Mouse (Mus musculus): Measurements from ENCODE around the gene Gtpbp2. TPM values are rescaled to one million over a fixed set of nuclear protein-coding genes. Genes with fewer than 3 reads are reported as not detected.

The Gtpbp2 gene
- polyA plus RNA-seq, 1 experiment from 2014 or later = 44.9 TPM

DNA sequence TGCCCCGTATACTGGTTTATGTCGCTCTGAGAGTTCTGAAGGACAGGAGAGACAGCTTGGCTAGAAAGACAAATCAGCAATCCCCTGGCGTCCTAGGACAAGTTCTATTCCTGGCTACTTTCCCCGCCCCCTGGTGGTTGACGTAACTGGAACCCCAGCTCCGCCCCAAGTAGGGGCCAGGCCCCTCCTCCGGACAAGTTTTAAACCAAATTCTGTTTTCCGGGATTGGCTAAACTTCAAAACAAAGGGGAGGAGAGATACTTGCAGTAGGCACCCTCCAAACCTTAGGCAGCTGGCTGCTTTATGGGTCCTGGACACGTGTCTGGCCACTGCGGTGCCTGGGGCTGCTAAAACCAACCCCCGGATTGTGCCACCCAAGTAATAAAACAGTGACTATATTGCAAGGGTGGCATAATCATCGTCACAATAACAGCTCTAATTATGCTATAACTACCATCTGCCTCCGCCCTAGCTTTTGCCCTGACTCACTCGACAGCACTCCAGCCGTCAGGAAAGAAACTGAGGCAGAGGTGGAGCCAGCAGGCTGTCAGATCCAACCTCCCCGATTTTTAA is 656 bp upstream of the Gtpbp2 start:
- H3K27ac ChIP-seq = peak overlapping the region; percentile 80
- no peaks in the 10 kb centered on the region for H3K27me3 ChIP-seq
- 0% methylated on average over 16 of the region's 16 CpGs for WGBS
- H3K9ac ChIP-seq = peak overlapping the region; percentile 56
- peak; percentile 69 for ATAC-seq (ENCODE audit: low FRiP score)
- peaks cover 27% of the 10 kb centered on the region for H3K4me1 ChIP-seq (replicated peaks)
- peaks cover 20% of the 10 kb centered on the region for H3K36me3 ChIP-seq
- H3K4me3 ChIP-seq = peak overlapping the region; percentile 78
- peak overlapping the region; percentile 78 for H3K4me2 ChIP-seq
- H3K9me3 ChIP-seq = no peaks in the 10 kb centered on the region

DNA sequence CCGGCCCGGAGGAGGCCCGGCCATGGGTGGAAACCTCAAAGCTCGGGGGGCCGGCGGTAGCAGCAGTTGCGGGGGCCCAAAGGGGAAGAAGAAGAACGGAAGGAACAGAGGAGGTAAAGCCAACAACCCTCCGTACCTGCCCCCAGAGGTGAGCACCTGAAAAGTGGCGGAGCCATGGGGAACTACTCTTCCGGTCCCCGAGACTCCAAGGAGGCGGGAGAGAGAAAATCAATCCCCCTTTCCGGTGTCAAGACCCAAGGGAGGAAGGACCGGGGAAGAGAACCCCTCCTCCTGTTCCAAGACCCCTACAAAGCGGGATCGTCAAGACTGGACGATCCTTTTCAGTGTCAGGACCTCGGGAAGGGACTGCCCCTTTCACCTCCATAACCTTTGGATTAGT is 347 bp downstream of the Gtpbp2 start:
- peak overlapping the region; percentile 83 for H3K27ac ChIP-seq
- peak; percentile 63 for ATAC-seq (ENCODE audit: low FRiP score)
- 0% methylated on average over 19 of the region's 19 CpGs for whole genome bisulfite sequencing
- peak overlapping the region; percentile 78 for H3K4me3 ChIP-seq
- peak overlapping the region; percentile 92 for H3K9ac ChIP-seq
- peak overlapping the region; percentile 78 for H3K4me2 ChIP-seq
- no peaks in the 10 kb centered on the region for H3K27me3 ChIP-seq
- peaks cover 27% of the 10 kb centered on the region for H3K4me1 ChIP-seq (replicated peaks)
- H3K36me3 ChIP-seq = peaks cover 30% of the 10 kb centered on the region
- no peaks in the 10 kb centered on the region for H3K9me3 ChIP-seq

- Histone ChIP-seq H3K9ac (peak overlapping the region; percentile 92), H3K4me2 (peak overlapping the region; percentile 78), H3K4me1 (replicated peaks) (peaks cover 27% of the 10 kb centered on the region), H3K36me3 (peaks cover 35% of the 10 kb centered on the region), H3K27me3 (no peaks in the 10 kb centered on the region), H3K9me3 (no peaks in the 10 kb centered on the region), H3K4me3 (peak overlapping the region; percentile 78), H3K27ac (peak overlapping the region; percentile 83; the same call in 1 of the 2 replicates)
- no peak for ATAC-seq (ENCODE audit: low FRiP score)
- WGBS = 51% methylated on average over 9 of the region's 9 CpGs
Observed at GRCm38 (mm10) chr17:46161710-46162109, 878 bp downstream of the Gtpbp2 start.

DNA sequence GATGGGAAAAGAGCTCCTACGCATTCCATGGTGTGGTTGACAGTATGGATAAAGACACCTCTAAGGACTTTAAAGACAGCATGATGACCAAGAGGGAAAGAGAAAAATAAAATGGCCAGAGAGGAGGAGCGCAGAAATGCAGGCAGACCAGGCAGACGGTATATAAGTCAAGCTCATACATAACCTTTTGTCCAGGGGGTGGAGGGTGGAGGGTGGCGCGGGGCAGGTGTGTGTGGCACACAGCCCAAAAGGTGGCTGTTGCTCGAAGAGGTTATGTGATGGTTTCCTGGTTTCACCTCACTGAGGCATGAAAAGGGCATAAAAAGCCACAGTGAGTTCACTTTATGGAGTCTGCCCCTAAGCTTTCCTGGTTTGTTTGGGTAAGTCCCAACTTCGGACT is 1.7 kb downstream of the Gtpbp2 start:
- ATAC-seq (ENCODE audit: low FRiP score) = no peak
- H3K27me3 ChIP-seq = no peaks in the 10 kb centered on the region
- H3K9ac ChIP-seq = no peak overlapping the region
- 91% methylated on average over 7 of the region's 7 CpGs for WGBS
- H3K9me3 ChIP-seq = no peaks in the 10 kb centered on the region
- no peak overlapping the region for H3K27ac ChIP-seq
- peak overlapping the region; percentile 78 for H3K4me2 ChIP-seq
- 0 out of 2 replicates have a peak overlapping the region, but pooled peaks have one; percentile 78 for H3K4me3 ChIP-seq
- H3K36me3 ChIP-seq = peaks cover 43% of the 10 kb centered on the region
- peaks cover 27% of the 10 kb centered on the region for H3K4me1 ChIP-seq (replicated peaks)

DNA sequence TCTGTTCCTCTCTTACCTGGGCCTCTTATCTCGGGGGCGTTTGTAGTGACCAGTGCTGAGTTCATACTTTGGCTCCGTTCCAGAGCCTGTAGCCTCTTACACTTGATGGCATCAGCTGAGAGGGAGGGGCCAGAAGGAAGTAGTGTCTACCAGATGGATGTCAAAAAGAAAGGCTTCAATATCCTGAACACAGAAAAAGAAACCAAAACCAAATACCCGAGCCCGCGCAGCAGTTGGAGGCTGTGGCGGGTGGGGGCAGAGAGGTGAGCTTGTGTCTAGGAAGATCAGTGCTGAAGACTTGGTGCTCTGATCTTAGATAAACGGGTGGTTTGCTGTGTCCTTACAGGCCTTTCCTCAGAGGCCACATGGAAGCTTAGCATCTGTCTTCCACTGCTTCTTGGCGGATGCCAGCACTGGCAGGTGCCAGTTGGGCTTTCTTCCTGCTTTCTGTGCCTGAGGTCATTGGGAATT is 2.2 kb downstream of the Gtpbp2 start:
- H3K4me3 ChIP-seq = 0 out of 2 replicates have a peak overlapping the region, but pooled peaks have one; percentile 78
- H3K27me3 ChIP-seq = no peaks in the 10 kb centered on the region
- no peak overlapping the region for H3K9ac ChIP-seq
- H3K4me1 ChIP-seq (replicated peaks) = peaks cover 27% of the 10 kb centered on the region
- 89% methylated on average over 9 of the region's 9 CpGs for WGBS
- no peaks in the 10 kb centered on the region for H3K9me3 ChIP-seq
- H3K27ac ChIP-seq = no peak overlapping the region
- peaks cover 48% of the 10 kb centered on the region for H3K36me3 ChIP-seq
- no peak for ATAC-seq (ENCODE audit: low FRiP score)
- peak overlapping the region; percentile 78 for H3K4me2 ChIP-seq

DNA sequence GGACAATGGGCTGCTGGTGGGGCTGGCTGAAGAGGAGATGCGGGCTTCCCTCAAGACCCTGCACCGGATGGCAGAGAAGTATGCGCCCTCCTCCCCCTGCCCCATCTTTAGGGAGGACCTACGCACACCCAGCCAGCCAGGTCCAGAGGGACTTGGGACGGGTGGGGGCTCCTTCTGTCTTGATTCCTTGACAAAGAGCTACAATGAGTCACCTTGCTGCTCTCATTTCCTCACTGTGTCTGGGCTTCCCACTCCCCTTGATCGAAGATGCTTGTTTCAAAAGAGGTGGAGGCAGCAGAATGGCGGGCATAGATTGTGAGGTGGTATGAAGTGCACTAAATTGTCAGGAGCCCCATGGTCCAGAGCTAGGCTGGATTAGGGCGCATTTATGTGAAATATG is 3.5 kb downstream of the Gtpbp2 start:
- no peak for ATAC-seq (ENCODE audit: low FRiP score)
- no peaks in the 10 kb centered on the region for H3K9me3 ChIP-seq
- H3K27ac ChIP-seq = no peak overlapping the region
- no peak overlapping the region for H3K4me2 ChIP-seq
- no peak overlapping the region for H3K4me3 ChIP-seq
- 95% methylated on average over 8 of the region's 8 CpGs for WGBS
- peaks cover 27% of the 10 kb centered on the region for H3K4me1 ChIP-seq (replicated peaks)
- no peaks in the 10 kb centered on the region for H3K27me3 ChIP-seq
- H3K9ac ChIP-seq = no peak overlapping the region
- peaks cover 61% of the 10 kb centered on the region for H3K36me3 ChIP-seq

DNA sequence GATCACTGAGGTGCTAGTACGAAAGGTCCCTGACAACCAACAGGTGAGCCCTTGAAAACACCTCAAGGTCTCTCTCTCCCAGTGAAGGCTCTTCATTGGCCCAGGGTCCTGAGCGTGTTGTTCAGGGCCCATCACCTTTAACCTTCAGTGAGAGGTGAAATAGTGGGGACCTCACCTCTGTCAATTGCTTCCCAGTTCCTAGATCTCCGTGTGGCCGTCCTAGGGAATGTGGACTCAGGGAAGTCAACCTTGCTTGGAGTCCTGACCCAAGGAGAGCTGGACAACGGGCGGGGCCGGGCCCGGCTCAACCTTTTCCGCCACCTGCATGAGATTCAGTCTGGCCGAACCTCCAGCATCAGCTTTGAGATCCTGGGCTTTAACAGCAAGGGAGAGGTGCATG is 4.0 kb downstream of the Gtpbp2 start:
- Histone ChIP-seq H3K9ac (no peak overlapping the region), H3K27ac (no peak overlapping the region), H3K4me2 (no peak overlapping the region), H3K4me1 (replicated peaks) (peaks cover 23% of the 10 kb centered on the region), H3K27me3 (no peaks in the 10 kb centered on the region), H3K9me3 (no peaks in the 10 kb centered on the region), H3K36me3 (peaks cover 66% of the 10 kb centered on the region), H3K4me3 (no peak overlapping the region)
- WGBS = 95% methylated on average over 10 of the region's 10 CpGs
- ATAC-seq (ENCODE audit: low FRiP score) = no peak

DNA sequence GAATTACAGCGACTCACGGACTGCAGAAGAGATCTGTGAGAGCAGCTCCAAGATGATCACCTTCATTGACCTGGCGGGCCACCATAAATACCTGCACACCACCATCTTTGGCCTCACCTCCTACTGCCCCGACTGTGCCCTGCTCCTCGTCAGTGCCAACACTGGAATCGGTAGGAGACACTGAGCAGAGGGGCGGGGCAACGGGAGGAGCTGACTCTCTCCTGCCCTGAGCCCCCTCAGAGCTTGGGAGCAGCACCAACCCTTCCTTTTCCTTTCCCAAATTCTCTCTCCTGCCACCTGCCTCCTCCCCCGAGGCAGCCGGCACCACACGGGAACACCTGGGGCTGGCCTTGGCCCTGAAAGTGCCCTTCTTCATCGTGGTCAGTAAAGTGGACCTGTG is 4.6 kb downstream of the Gtpbp2 start:
- H3K36me3 ChIP-seq = peaks cover 72% of the 10 kb centered on the region
- H3K4me3 ChIP-seq = no peak overlapping the region
- no peak overlapping the region for H3K4me2 ChIP-seq
- H3K4me1 ChIP-seq (replicated peaks) = peaks cover 21% of the 10 kb centered on the region
- no peak overlapping the region for H3K9ac ChIP-seq
- ATAC-seq (ENCODE audit: low FRiP score) = no peak
- 91% methylated on average over 12 of the region's 12 CpGs for WGBS
- no peak overlapping the region for H3K27ac ChIP-seq
- no peaks in the 10 kb centered on the region for H3K9me3 ChIP-seq
- no peaks in the 10 kb centered on the region for H3K27me3 ChIP-seq

- WGBS = 82% methylated on average over 5 of the region's 5 CpGs
- H3K9me3 ChIP-seq = no peaks in the 10 kb centered on the region
- H3K9ac ChIP-seq = no peak overlapping the region
- H3K27me3 ChIP-seq = no peaks in the 10 kb centered on the region
- ATAC-seq (ENCODE audit: low FRiP score) = no peak
- peaks cover 21% of the 10 kb centered on the region for H3K4me1 ChIP-seq (replicated peaks)
- H3K4me2 ChIP-seq = no peak overlapping the region
- H3K36me3 ChIP-seq = peaks cover 80% of the 10 kb centered on the region
- no peak overlapping the region for H3K4me3 ChIP-seq
- no peak overlapping the region for H3K27ac ChIP-seq
Observed at GRCm38 (mm10) chr17:46166270-46166669, 5.4 kb downstream of the Gtpbp2 start.

- 86% methylated on average over 11 of the region's 11 CpGs for WGBS
- Histone ChIP-seq H3K36me3 (peaks cover 85% of the 10 kb centered on the region), H3K27ac (no peak overlapping the region), H3K4me2 (no peak overlapping the region), H3K9ac (no peak overlapping the region), H3K9me3 (no peaks in the 10 kb centered on the region), H3K27me3 (no peaks in the 10 kb centered on the region), H3K4me3 (no peak overlapping the region), H3K4me1 (replicated peaks) (peaks cover 14% of the 10 kb centered on the region)
- ATAC-seq (ENCODE audit: low FRiP score) = no peak
Observed at GRCm38 (mm10) chr17:46167014-46167413, 6.2 kb downstream of the Gtpbp2 start.

- no peak overlapping the region for H3K27ac ChIP-seq
- H3K4me2 ChIP-seq = no peak overlapping the region
- H3K9me3 ChIP-seq = no peaks in the 10 kb centered on the region
- no peak; the same call in 1 of the 2 replicates for ATAC-seq (ENCODE audit: low FRiP score)
- H3K27me3 ChIP-seq = no peaks in the 10 kb centered on the region
- no peak overlapping the region for H3K9ac ChIP-seq
- no peak overlapping the region for H3K4me3 ChIP-seq
- H3K36me3 ChIP-seq = peaks cover 97% of the 10 kb centered on the region
- peaks cover 1% of the 10 kb centered on the region; the same call in 1 of the 2 replicates for H3K4me1 ChIP-seq (replicated peaks)
- WGBS = 58% methylated on average over 5 of the region's 5 CpGs
Observed at GRCm38 (mm10) chr17:46168318-46168717, 7.5 kb downstream of the Gtpbp2 start.

GRCm38 (mm10) chr17:46168768-46169167 is 7.9 kb downstream of the Gtpbp2 start:
- H3K36me3 ChIP-seq = peaks cover 94% of the 10 kb centered on the region
- H3K9ac ChIP-seq = 0 out of 2 replicates have a peak overlapping the region, but pooled peaks have one; percentile 9
- H3K27me3 ChIP-seq = no peaks in the 10 kb centered on the region
- no peak overlapping the region for H3K27ac ChIP-seq
- no peak overlapping the region for H3K4me2 ChIP-seq
- 95% methylated on average over 5 of the region's 5 CpGs for WGBS
- no peaks in the 10 kb centered on the region for H3K9me3 ChIP-seq
- no peaks in the 10 kb centered on the region for H3K4me1 ChIP-seq (replicated peaks)
- no peak overlapping the region for H3K4me3 ChIP-seq
- no peak for ATAC-seq (ENCODE audit: low FRiP score)

- Histone ChIP-seq H3K9ac (no peak overlapping the region), H3K4me2 (no peak overlapping the region), H3K27ac (no peak overlapping the region), H3K9me3 (no peaks in the 10 kb centered on the region), H3K4me3 (no peak overlapping the region), H3K27me3 (no peaks in the 10 kb centered on the region), H3K4me1 (replicated peaks) (no peaks in the 10 kb centered on the region), H3K36me3 (peaks cover 80% of the 10 kb centered on the region)
- 77% methylated on average over 3 of the region's 3 CpGs for WGBS
- ATAC-seq (ENCODE audit: low FRiP score) = no peak
Observed at GRCm38 (mm10) chr17:46170538-46170937, 9.7 kb downstream of the Gtpbp2 start.

All from hindbrain, embryonic 13.5 days (tissue).